Mouse (Mus musculus) MEL (cell line): ENCODE data around the gene Itga5.

Source experiments
- CTCF ChIP-seq, 3 experiments: IDR thresholded peaks in 2 of 3; conservative IDR thresholded peaks in 1 of 3; 2 replicates each; pipeline ENCODE4 v1.5.1; 2011 to 2012; ENCODE audit warnings: low read length in 3 of 3, low read depth in 2 of 3, mild to moderate bottlenecking in 2 of 3, improper control_type of control experiment in 1 of 3, inconsistent platforms in 1 of 3, mixed read lengths in 1 of 3, moderate library complexity in 1 of 3; ENCODE audit not compliant: control insufficient read depth in 1 of 3, insufficient read depth in 1 of 3, poor library complexity in 1 of 3, severe bottlenecking in 1 of 3
- GATA1 ChIP-seq: IDR thresholded peaks from 2 replicates; pipeline ENCODE4 v1.6.1; 2011; ENCODE audit warnings: low read depth, low read length, improper control_type of control experiment
- MAZ ChIP-seq: IDR thresholded peaks from 2 replicates; pipeline ENCODE4 v1.6.1; 2012; ENCODE audit warnings: low read depth, mild to moderate bottlenecking, inconsistent platforms, low read length, improper control_type of control experiment
- POLR2A ChIP-seq, 2 experiments: IDR thresholded peaks; 2 replicates each; pipeline ENCODE4 v1.6.1; 2011 to 2012; ENCODE audit warnings: low read length in 2 of 2, mild to moderate bottlenecking in 2 of 2, control low read depth in 1 of 2, improper control_type of control experiment in 1 of 2, low read depth in 1 of 2, moderate library complexity in 1 of 2; ENCODE audit not compliant: control insufficient read depth in 1 of 2, insufficient read depth in 1 of 2, poor library complexity in 1 of 2

DNA sequence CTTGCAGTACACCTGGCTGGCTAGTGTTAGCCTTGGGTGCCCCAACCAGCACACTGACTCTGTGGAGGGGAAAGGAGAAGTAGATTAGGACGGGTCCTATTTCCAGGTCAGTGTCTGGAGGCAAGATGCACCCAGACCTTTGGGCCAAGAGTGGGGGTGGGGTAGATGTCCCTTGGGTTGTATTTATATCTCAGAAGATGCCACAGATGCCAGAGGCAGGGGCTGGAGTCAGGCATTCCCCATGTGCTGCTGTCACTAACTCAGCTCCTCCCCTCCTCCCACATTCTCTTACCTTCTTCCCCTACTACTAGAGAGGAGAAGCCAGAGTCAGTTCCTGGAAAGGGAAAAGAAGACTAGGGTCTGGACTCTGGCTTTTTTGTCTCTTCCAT is 7.4 kb downstream of the Itga5 start:
- TF ChIP-seq POLR2A (IDR thresholded peaks at IDR 0.05; ENCODE audit: control insufficient read depth in 1 of 2, insufficient read depth in 1 of 2, low read depth in 1 of 2, low read length in 2 of 2, poor library complexity in 1 of 2): no peak
- no peak for TF ChIP-seq MAZ
- no peak for TF ChIP-seq GATA1
- TF ChIP-seq CTCF (IDR thresholded peaks at IDR 0.05 in 2 of 3, conservative IDR thresholded peaks at IDR 0.05 in 1 of 3; ENCODE audit: control insufficient read depth in 1 of 3, insufficient read depth in 1 of 3, low read depth in 2 of 3, low read length in 3 of 3, poor library complexity in 1 of 3, severe bottlenecking in 1 of 3): no peak
